Mouse (Mus musculus): ENCODE data around the gene Zic5.

Gene Zic5

GRCm38 (mm10) chr14:122427204-122427560, 38.3 kb downstream of the Zic5 start:
- no peak for DNase-seq

GRCm38 (mm10) chr14:122426529-122427203, 38.8 kb downstream of the Zic5 start:
- no peak for DNase-seq

- no peak for DNase-seq
These were observed 41.0 kb downstream of the Zic5 start for GRCm38 (mm10) chr14:122424441-122424840.

DNA sequence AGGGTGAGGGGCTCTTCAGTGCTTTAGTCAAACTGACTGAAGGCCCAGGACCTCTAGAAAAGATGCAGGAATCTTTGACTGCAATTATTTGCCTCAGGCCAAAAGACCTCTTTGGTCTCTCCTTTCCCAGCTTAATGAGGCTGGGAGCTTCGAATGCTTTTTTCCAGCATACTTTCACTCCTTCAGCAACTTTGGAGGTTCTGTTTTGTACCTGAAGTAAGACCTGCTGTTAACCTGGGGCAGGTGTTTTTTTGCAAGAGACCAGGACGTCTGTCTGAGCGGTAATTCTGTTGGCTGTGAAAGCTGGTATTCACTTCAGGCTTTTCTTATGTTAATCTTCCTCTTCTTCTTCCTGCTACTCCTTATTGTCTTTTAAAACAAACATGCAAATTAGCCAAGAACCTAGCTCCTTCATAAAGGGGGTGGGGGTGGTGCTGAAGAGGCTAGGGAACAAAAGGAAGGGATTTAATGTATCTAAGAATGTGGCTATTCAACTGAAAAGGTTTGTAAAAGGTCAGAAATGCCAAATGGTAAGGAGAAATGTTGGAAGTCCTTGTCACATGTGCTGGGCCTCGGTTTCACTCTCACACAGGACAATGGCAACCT, 49.2 kb downstream of the Zic5 start:
- DNase-seq, result no peak

GRCm38 (mm10) chr14:122414786-122415185, 50.7 kb downstream of the Zic5 start:
- no peak for DNase-seq

- DNase-seq, result no peak
These were observed 51.9 kb downstream of the Zic5 start for GRCm38 (mm10) chr14:122413542-122413928.

DNA sequence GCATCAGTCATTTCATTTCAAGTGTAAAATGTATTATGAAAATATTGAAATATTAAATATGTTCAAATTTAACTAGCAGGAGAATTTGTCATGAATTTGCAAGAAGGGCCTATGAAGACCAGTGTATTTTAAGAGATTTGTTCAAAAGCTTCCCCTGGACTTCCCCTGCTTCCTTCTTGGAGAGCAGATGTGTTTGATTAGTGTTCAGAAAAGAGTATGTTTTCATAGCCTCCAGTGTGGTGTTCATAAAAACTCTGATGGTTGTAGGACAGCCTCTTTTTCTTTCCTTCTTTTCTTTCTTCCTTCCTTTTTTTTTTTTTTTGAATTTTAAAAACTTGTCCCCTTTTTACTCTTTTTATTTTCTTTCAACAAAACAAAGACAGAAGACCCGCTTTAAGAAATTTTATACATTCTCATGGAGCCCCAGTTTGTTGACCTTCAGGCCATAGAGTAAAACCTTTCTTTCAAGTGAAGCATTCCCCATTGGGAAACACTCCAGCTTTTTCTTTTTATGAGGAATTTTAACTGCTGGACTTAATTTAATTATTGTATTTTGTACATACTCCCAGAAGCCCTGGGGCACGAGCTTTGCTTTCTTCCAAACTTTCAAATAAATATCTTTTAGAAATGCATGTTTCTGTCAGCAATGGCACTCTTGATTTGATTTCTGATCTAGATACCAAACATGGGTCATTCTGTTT, 52.5 kb downstream of the Zic5 start:
- DNase-seq, result no peak
